Mouse (Mus musculus): ENCODE measurements at regions not wholly inside any gene's neighbourhood (a gene's known extent, or its start where the extent isn't known, plus 50 kb on each side); places are given as distances from the start of the nearest gene placed in this dataset.

DNA sequence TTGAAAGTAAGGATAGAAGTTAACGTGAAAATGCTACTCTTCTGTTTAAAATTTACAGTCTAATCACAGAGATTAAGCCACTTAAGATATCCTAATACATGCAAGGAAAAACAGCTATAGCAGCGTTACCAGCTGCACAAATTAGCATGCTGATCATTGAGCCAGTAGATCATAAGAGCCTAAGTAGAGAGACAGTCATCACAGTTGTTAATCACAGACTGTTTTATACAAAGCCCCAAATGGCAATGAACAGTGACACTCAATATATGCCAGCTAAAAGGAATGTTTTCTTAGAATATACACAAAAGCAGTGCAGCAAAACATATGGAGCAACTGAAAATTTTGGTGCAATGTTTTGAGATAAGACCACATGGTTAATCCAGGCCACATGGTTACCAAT, 64.7 kb upstream of the Ppp1r3a start:
- peak; percentile 2 for DNase-seq (ENCODE audit: low spot score)

DNA sequence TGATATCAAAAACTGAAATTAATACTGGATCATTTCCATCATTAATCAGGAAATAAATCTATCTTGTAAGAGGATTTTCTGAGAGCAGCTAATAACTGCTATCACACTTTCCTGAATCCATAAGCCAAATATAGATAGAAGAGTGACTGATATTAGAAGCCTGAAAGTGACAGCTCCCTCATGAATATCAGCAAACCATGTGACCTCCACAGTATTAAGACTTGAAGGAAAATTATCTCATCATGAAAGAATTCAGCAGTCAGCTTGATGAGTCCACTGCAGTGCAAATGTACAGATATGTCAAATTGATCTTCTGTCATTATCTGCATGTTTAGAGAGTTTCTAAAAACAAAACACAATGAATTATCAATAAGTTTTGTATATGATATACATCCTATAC, 69.7 kb upstream of the Ppp1r3a start:
- no peak for DNase-seq (ENCODE audit: low spot score)

- DNase-seq (ENCODE audit: low spot score): peak; percentile 21
Measured at GRCm38 (mm10) chr6:14838910-14839309, 62.2 kb upstream of the Foxp2 start.

All from layer of hippocampus, adult 11-12 months (tissue).